Mouse (Mus musculus): Measurements from ENCODE around the gene Gm20716. TPM values are rescaled to one million over a fixed set of nuclear protein-coding genes. Genes with fewer than 3 reads are reported as not detected.
A peak's percentile ranks its signal among the peaks of the same experiment; 100 is the strongest.

Gm20716 gene
- polyA plus RNA-seq, 1 experiment, result 67.8 TPM

DNA sequence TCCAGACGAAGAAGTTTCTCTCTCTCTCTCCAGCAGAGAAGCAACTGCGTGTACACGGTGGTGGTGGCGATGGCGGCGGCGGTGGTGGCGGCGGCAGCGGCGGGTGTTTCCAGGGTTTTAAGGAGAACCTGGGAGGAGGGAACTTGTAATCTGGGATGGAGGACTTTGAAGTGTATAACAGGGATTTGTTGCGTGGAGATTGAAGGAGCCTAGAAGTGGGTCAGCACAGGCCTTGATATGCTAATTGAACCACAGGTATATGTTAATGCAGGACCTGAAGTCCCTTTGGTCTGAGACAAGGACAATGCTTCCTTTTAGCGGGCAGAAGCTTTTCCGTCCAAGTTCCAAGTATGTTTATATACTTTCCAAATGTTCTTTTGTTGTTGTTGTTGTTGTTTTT, 73.8 kb downstream of the Gm20716 start:
- H3K9me3 ChIP-seq (replicated peaks; ENCODE audit: control insufficient read depth, insufficient read depth, low read length, poor library complexity, severe bottlenecking), result no peaks in the 10 kb centered on the region
- H3K4me3 ChIP-seq (ENCODE audit: low read depth, low read length), result no peak overlapping the region
- peaks cover 23% of the 10 kb centered on the region for H3K4me1 ChIP-seq (ENCODE audit: control insufficient read depth, insufficient read depth, low read length)
- 0 out of 2 replicates have a peak overlapping the region, but pooled peaks have one; percentile 8 for H3K9ac ChIP-seq (ENCODE audit: low read depth, poor library complexity, severe bottlenecking)
- H3K27me3 ChIP-seq (ENCODE audit: control insufficient read depth, insufficient read depth, low read length, poor library complexity, severe bottlenecking), result no peaks in the 10 kb centered on the region
- TF ChIP-seq CTCF (IDR thresholded peaks at IDR 0.05; ENCODE audit: low read depth, low read length) (no peak), POLR2A (IDR thresholded peaks at IDR 0.05; ENCODE audit: insufficient read depth, low read length) (no peak), EP300 (IDR thresholded peaks at IDR 0.05; ENCODE audit: insufficient read depth, low read depth, low read length) (no peak)
- H3K36me3 ChIP-seq (ENCODE audit: control insufficient read depth, insufficient read depth, low read length, poor library complexity, severe bottlenecking), result no peaks in the 10 kb centered on the region
- peak overlapping the region; percentile 2; the same call in 1 of the 2 replicates for H3K27ac ChIP-seq (ENCODE audit: insufficient read depth, low read length)

DNA sequence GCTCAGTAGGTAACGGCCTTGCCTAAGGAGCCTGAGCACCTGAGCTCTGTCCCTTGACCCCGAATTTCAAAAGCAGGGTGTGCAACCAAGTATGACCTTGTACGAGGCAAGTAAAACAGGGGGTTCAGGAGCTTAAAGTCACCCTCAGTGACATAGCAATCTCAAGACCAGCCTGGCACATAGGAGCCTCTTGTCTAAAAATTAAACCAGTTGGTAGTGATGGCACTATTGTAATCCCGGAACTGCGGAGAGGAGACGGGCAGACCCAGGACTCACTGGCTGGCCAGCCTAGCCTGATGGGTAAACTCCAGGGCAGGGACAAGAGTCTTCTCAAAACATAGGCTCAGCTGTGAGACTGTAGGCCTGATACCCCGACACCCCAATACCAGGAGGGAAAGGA, 74.5 kb downstream of the Gm20716 start:
- H3K36me3 ChIP-seq (ENCODE audit: control insufficient read depth, insufficient read depth, low read length, poor library complexity, severe bottlenecking), result no peaks in the 10 kb centered on the region
- no peak overlapping the region for H3K27ac ChIP-seq (ENCODE audit: insufficient read depth, low read length)
- TF ChIP-seq POLR2A (IDR thresholded peaks at IDR 0.05; ENCODE audit: insufficient read depth, low read length), result no peak
- no peak for TF ChIP-seq EP300 (IDR thresholded peaks at IDR 0.05; ENCODE audit: insufficient read depth, low read depth, low read length)
- TF ChIP-seq CTCF (IDR thresholded peaks at IDR 0.05; ENCODE audit: low read depth, low read length), result no peak
- peaks cover 23% of the 10 kb centered on the region for H3K4me1 ChIP-seq (ENCODE audit: control insufficient read depth, insufficient read depth, low read length)
- H3K4me3 ChIP-seq (ENCODE audit: low read depth, low read length), result no peak overlapping the region
- 0 out of 2 replicates have a peak overlapping the region, but pooled peaks have one; percentile 11 for H3K9ac ChIP-seq (ENCODE audit: low read depth, poor library complexity, severe bottlenecking)
- no peaks in the 10 kb centered on the region for H3K27me3 ChIP-seq (ENCODE audit: control insufficient read depth, insufficient read depth, low read length, poor library complexity, severe bottlenecking)
- H3K9me3 ChIP-seq (replicated peaks; ENCODE audit: control insufficient read depth, insufficient read depth, low read length, poor library complexity, severe bottlenecking), result no peaks in the 10 kb centered on the region

DNA sequence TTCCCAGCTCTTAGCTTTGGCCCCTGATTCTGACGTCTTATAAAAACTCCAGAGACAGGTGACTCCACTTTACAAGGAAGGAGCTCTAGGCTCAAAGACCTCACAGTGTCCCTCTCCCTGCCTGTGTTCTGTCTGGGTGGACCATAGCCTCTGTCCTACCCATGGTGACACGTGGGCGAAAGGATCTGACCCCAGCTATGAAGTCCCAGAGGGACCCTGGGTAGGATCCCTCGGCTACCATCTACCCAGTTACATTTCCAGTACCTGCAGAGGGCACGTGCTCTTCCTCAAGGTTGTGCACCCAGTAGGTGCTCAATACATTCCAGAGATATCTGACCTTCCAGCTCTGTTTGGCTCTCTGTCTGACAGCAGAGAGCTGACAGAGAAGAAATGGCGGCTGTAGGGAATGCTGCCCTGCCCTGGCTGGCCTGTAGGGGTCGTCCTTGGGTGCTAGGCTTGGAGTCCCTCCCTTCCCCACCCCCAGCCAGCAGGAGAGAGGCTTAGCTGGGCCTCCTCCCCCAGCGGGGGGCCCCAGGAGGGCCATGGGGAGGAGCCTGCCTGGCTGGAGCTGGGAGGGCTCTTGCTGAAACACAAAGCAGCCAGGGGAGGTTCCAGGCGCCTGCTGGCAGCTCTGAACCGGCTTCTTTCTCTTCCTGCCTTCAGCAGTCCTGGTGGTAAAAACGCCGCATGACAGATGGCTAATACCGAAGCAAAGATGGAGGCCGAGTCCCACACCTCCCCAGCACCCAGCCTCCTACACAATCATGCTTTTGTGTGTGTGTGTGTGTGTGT, 75.9 kb downstream of the Gm20716 start:
- peak overlapping the region; percentile 53 for H3K4me3 ChIP-seq (ENCODE audit: low read depth, low read length)
- H3K9ac ChIP-seq (ENCODE audit: low read depth, poor library complexity, severe bottlenecking), result 0 out of 2 replicates have a peak overlapping the region, but pooled peaks have one; percentile 11
- no peaks in the 10 kb centered on the region for H3K36me3 ChIP-seq (ENCODE audit: control insufficient read depth, insufficient read depth, low read length, poor library complexity, severe bottlenecking)
- peak overlapping the region; percentile 78 for H3K27ac ChIP-seq (ENCODE audit: insufficient read depth, low read length)
- TF ChIP-seq EP300 (IDR thresholded peaks at IDR 0.05; ENCODE audit: insufficient read depth, low read depth, low read length), result peak; percentile 57; the same call in 1 of the 2 replicates
- TF ChIP-seq CTCF (IDR thresholded peaks at IDR 0.05; ENCODE audit: low read depth, low read length), result peak; percentile 80
- no peak for TF ChIP-seq POLR2A (IDR thresholded peaks at IDR 0.05; ENCODE audit: insufficient read depth, low read length)
- H3K27me3 ChIP-seq (ENCODE audit: control insufficient read depth, insufficient read depth, low read length, poor library complexity, severe bottlenecking), result no peaks in the 10 kb centered on the region
- no peaks in the 10 kb centered on the region for H3K9me3 ChIP-seq (replicated peaks; ENCODE audit: control insufficient read depth, insufficient read depth, low read length, poor library complexity, severe bottlenecking)
- peaks cover 21% of the 10 kb centered on the region for H3K4me1 ChIP-seq (ENCODE audit: control insufficient read depth, insufficient read depth, low read length)

- H3K4me3 ChIP-seq (ENCODE audit: low read depth, low read length), result no peak overlapping the region
- H3K27ac ChIP-seq (ENCODE audit: insufficient read depth, low read length), result no peak overlapping the region
- no peaks in the 10 kb centered on the region for H3K27me3 ChIP-seq (ENCODE audit: control insufficient read depth, insufficient read depth, low read length, poor library complexity, severe bottlenecking)
- peaks cover 15% of the 10 kb centered on the region for H3K4me1 ChIP-seq (ENCODE audit: control insufficient read depth, insufficient read depth, low read length)
- no peaks in the 10 kb centered on the region for H3K9me3 ChIP-seq (replicated peaks; ENCODE audit: control insufficient read depth, insufficient read depth, low read length, poor library complexity, severe bottlenecking)
- H3K9ac ChIP-seq (ENCODE audit: low read depth, poor library complexity, severe bottlenecking), result no peak overlapping the region
- no peaks in the 10 kb centered on the region for H3K36me3 ChIP-seq (ENCODE audit: control insufficient read depth, insufficient read depth, low read length, poor library complexity, severe bottlenecking)
- no peak for TF ChIP-seq EP300 (IDR thresholded peaks at IDR 0.05; ENCODE audit: insufficient read depth, low read depth, low read length)
- no peak for TF ChIP-seq POLR2A (IDR thresholded peaks at IDR 0.05; ENCODE audit: insufficient read depth, low read length)
- TF ChIP-seq CTCF (IDR thresholded peaks at IDR 0.05; ENCODE audit: low read depth, low read length), result no peak
These were observed 80.9 kb downstream of the Gm20716 start for GRCm38 (mm10) chr2:168149241-168149640.

- H3K9ac ChIP-seq (ENCODE audit: low read depth, poor library complexity, severe bottlenecking), result peak overlapping the region; percentile 17
- peak overlapping the region; percentile 36 for H3K4me3 ChIP-seq (ENCODE audit: low read depth, low read length)
- H3K27ac ChIP-seq (ENCODE audit: insufficient read depth, low read length), result no peak overlapping the region
- H3K27me3 ChIP-seq (ENCODE audit: control insufficient read depth, insufficient read depth, low read length, poor library complexity, severe bottlenecking), result no peaks in the 10 kb centered on the region
- H3K9me3 ChIP-seq (replicated peaks; ENCODE audit: control insufficient read depth, insufficient read depth, low read length, poor library complexity, severe bottlenecking), result no peaks in the 10 kb centered on the region
- H3K4me1 ChIP-seq (ENCODE audit: control insufficient read depth, insufficient read depth, low read length), result peaks cover 12% of the 10 kb centered on the region
- no peaks in the 10 kb centered on the region for H3K36me3 ChIP-seq (ENCODE audit: control insufficient read depth, insufficient read depth, low read length, poor library complexity, severe bottlenecking)
- TF ChIP-seq EP300 (IDR thresholded peaks at IDR 0.05; ENCODE audit: insufficient read depth, low read depth, low read length) (no peak), POLR2A (IDR thresholded peaks at IDR 0.05; ENCODE audit: insufficient read depth, low read length) (no peak), CTCF (IDR thresholded peaks at IDR 0.05; ENCODE audit: low read depth, low read length) (no peak)
These were observed 82.3 kb downstream of the Gm20716 start for GRCm38 (mm10) chr2:168147722-168148432.

All from ES-Bruce4 (cell line).